Mouse (Mus musculus) CD4-positive helper T cell, adult 2 months (primary cell): ENCODE results near the gene Nxnl1.
A peak's percentile ranks its signal among the peaks of the same experiment; 100 is the strongest.

Source experiments
- DNase-seq: peaks from one replicate; pipeline ENCODE4 v3.0.0-alpha.2; 2012; ENCODE audit warnings: low read depth, missing footprints, low spot score

The Nxnl1 gene

GRCm38 (mm10) chr8:71519037-71519825 is 47.2 kb downstream of the Nxnl1 start:
- DNase-seq = peak; percentile 73

- no peak for DNase-seq
Measured at GRCm38 (mm10) chr8:71516786-71517185, 49.6 kb downstream of the Nxnl1 start.

GRCm38 (mm10) chr8:71515043-71515442 is 51.4 kb downstream of the Nxnl1 start:
- DNase-seq = no peak

DNA sequence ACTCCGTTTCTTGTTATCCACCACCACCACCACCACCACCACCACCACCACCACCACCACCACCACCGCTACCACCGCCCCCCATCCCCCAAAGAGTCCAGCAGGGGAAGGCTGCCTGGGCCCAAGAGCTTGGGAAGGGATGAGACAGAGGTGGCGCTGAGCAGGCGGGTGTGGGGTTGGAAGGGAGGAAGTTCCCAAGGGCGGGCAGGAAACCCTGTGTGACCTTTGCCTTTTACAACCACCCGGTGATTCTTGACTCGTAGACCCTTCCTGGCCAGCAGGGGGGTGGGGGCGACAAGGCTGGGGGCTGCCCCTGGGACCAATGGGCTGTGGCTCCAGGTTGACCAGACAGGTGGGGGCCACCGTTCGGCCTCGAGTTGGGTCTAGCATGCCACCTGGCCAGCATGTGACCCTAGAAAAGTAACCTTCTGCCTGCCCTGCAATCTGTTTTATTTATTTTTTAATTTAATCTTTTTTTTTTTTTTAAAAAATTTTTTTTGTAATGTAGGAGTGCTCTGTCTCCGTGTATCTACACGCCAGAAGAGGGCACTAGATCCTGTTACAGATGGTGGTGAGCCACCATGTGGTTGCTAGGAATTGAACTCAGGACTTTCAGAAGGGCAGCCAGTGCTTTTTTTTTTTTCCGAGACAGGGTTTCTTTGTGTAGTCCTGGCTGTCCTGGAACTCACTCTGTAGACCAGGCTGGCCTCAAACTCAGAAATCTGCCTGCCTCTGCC is 53.2 kb downstream of the Nxnl1 start:
- no peak for DNase-seq

DNA sequence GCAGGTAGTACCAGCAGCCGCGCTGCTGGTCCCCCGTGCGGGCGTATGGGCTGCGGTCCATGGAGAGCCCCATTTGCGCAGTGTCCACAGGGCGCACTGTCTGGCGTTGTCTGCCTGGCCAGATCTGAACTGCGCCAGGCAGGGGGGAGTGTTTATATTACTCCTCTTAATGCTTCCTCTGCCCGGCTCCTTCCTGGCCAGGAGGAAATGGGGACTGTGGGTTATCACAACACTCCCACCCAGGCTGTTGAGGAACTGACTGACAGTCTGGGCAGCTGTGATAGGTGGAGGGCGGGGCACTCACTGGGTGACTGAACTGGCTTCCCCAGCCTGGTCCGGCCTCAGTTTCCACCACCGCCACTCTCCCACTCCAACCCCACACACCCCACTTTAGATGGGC is 54.8 kb downstream of the Nxnl1 start, which contains the start of gene Plvap:
Plvap (minus strand) TSS at position 109 of the 400 bp plus-strand sequence.
- no peak for DNase-seq
